Mouse (Mus musculus) liver, postnatal 0 days (tissue): ENCODE data around the gene Gm21987.

Experiments
- CTCF ChIP-seq: sonication (generic); IDR thresholded peaks from 2 replicates; pipeline ENCODE4 v1.5.1; 2016; ENCODE audit warnings: antibody characterized with exemption, low read depth
- EP300 ChIP-seq: IDR thresholded peaks from 2 replicates; pipeline ENCODE4 v1.6.1; 2016; ENCODE audit warnings: antibody characterized with exemption, low read depth, mild to moderate bottlenecking

DNA sequence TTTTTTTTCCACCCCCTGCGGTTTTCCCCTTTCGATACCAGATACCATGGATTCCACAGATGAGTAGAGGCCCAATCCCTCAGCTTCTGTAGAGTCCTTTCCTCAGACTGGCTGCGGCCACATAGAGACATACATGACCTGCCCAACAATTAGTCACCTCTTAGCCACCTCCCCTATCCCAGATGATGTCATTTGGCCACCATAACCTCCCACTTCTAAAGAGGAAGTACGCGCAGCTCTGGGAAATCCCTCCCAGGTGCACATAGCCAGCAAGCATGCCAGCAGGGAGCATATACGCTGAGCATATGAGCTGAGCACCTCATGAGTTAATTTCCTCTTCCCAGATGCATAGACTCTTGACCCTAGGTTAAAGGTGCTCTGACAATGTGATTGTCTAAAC is 59.9 kb downstream of the Gm21987 start:
- TF ChIP-seq EP300, result no peak
- TF ChIP-seq CTCF, result no peak
